Mouse (Mus musculus) CH12.LX (cell line): ENCODE measurements around the gene Erbb2. TPM values are rescaled to one million over a fixed set of nuclear protein-coding genes. Genes with fewer than 3 reads are reported as not detected.

Source experiments
- DNase-seq: peaks from one replicate; pipeline ENCODE4 v3.0.0-alpha.2; 2013; ENCODE audit errors: extremely low read depth
- H3K27ac ChIP-seq: 2 replicates; pipeline ENCODE4 v1.5.1; 2012; ENCODE audit warnings: low read depth, mild to moderate bottlenecking, control low read depth, moderate library complexity; ENCODE audit not compliant: insufficient read depth
- H3K27me3 ChIP-seq: replicated peaks from 2 replicates; pipeline ENCODE3; 2012; ENCODE audit warnings: inconsistent platforms
- H3K36me3 ChIP-seq, 2 experiments: replicated peaks in 1 of 2; 2 replicates each; pipeline versions ENCODE3 to v1.6.1; 2012; ENCODE audit warnings: inconsistent platforms in 1 of 2, low read length in 1 of 2, mild to moderate bottlenecking in 1 of 2, mixed read lengths in 1 of 2, moderate library complexity in 1 of 2; ENCODE audit not compliant: control insufficient read depth in 1 of 2, insufficient read depth in 1 of 2
- H3K4me1 ChIP-seq, 2 experiments: 2 replicates each; pipeline ENCODE4 v1.6.1; 2012; ENCODE audit warnings: inconsistent platforms in 1 of 2, moderate library complexity in 1 of 2; ENCODE audit not compliant: insufficient read depth in 2 of 2, control insufficient read depth in 1 of 2
- H3K4me2 ChIP-seq: 2 replicates; pipeline ENCODE4 v1.6.1; 2012; ENCODE audit warnings: low read depth, mild to moderate bottlenecking, control low read depth; ENCODE audit not compliant: poor library complexity, insufficient read depth, severe bottlenecking
- H3K4me3 ChIP-seq, 3 experiments: fragments of 150-350 bp in 1 of 3; sonication (generic) in 1 of 3; replicated peaks in 1 of 3; 2 replicates each; pipeline versions ENCODE3 to v1.5.1; 2011 to 2012; ENCODE audit warnings: low read depth in 2 of 3, low read length in 2 of 3, mild to moderate bottlenecking in 2 of 3, moderate library complexity in 2 of 3, control low read depth in 1 of 3, improper control_type of control experiment in 1 of 3, inconsistent platforms in 1 of 3, mixed read lengths in 1 of 3; ENCODE audit not compliant: poor library complexity in 1 of 3
- H3K79me2 ChIP-seq: replicated peaks from 2 replicates; pipeline ENCODE4 v1.6.1; 2012; ENCODE audit warnings: mild to moderate bottlenecking, moderate library complexity; ENCODE audit not compliant: control insufficient read depth, poor library complexity, insufficient read depth, severe bottlenecking; ENCODE audit errors: extremely low read depth
- H3K9ac ChIP-seq: 2 replicates; pipeline ENCODE4 v1.6.1; 2012; ENCODE audit warnings: low read depth, mild to moderate bottlenecking, control low read depth, moderate library complexity; ENCODE audit not compliant: insufficient read depth
- H3K9me3 ChIP-seq: replicated peaks from 2 replicates; pipeline ENCODE3; 2012; ENCODE audit warnings: low read length, inconsistent platforms, mixed read lengths
- CHD1 ChIP-seq: IDR thresholded peaks from 2 replicates; pipeline ENCODE4 v1.6.1; 2012; ENCODE audit warnings: low read depth, low read length, improper control_type of control experiment, inconsistent platforms
- CTCF ChIP-seq, 2 experiments: IDR thresholded peaks in 1 of 2; conservative IDR thresholded peaks in 1 of 2; 2 replicates each; pipeline ENCODE4 v1.5.1; 2011 to 2012; ENCODE audit warnings: low read depth in 2 of 2, low read length in 2 of 2, improper control_type of control experiment in 1 of 2, inconsistent platforms in 1 of 2, mild to moderate bottlenecking in 1 of 2, moderate library complexity in 1 of 2
- E2F4 ChIP-seq: IDR thresholded peaks from 2 replicates; pipeline ENCODE4 v1.6.1; 2011; ENCODE audit warnings: low read depth, low read length, improper control_type of control experiment; ENCODE audit not compliant: insufficient replicate concordance
- ELF1 ChIP-seq: IDR thresholded peaks from 2 replicates; pipeline ENCODE4 v1.6.1; 2014; ENCODE audit warnings: low read depth, mild to moderate bottlenecking, inconsistent platforms, low read length, improper control_type of control experiment
- HCFC1 ChIP-seq: IDR thresholded peaks from 2 replicates; pipeline ENCODE4 v1.6.1; 2012; ENCODE audit warnings: low read depth, mild to moderate bottlenecking, inconsistent platforms, low read length, improper control_type of control experiment
- IRF4 ChIP-seq: IDR thresholded peaks from 2 replicates; pipeline ENCODE4 v1.6.1; 2014; ENCODE audit warnings: low read depth, mild to moderate bottlenecking, inconsistent platforms, low read length, improper control_type of control experiment
- JUN ChIP-seq: IDR thresholded peaks from 2 replicates; pipeline ENCODE4 v1.6.1; 2011; ENCODE audit warnings: low read depth, mild to moderate bottlenecking, low read length, improper control_type of control experiment, moderate library complexity; ENCODE audit not compliant: insufficient read depth
- JUND ChIP-seq: conservative IDR thresholded peaks from 2 replicates; pipeline ENCODE4 v1.6.1; 2011; ENCODE audit warnings: low read depth, low read length, improper control_type of control experiment
- KAT2A ChIP-seq: IDR thresholded peaks from 2 replicates; pipeline ENCODE4 v1.6.1; 2012; ENCODE audit warnings: low read length, improper control_type of control experiment, inconsistent platforms; ENCODE audit not compliant: insufficient replicate concordance
- MAFK ChIP-seq: IDR thresholded peaks from 2 replicates; pipeline ENCODE4 v1.6.1; 2011; ENCODE audit warnings: low read length, improper control_type of control experiment; ENCODE audit not compliant: insufficient replicate concordance
- MAX ChIP-seq: IDR thresholded peaks from 2 replicates; pipeline ENCODE4 v1.6.1; 2011; ENCODE audit warnings: low read length, improper control_type of control experiment
- MAZ ChIP-seq: IDR thresholded peaks from 2 replicates; pipeline ENCODE4 v1.6.1; 2012; ENCODE audit warnings: low read depth, mild to moderate bottlenecking, inconsistent platforms, low read length, improper control_type of control experiment, moderate library complexity
- MEF2A ChIP-seq: IDR thresholded peaks from 2 replicates; pipeline ENCODE4 v1.6.1; 2014; ENCODE audit warnings: low read depth, mild to moderate bottlenecking, inconsistent platforms, low read length, improper control_type of control experiment, borderline replicate concordance
- MXI1 ChIP-seq: IDR thresholded peaks from 2 replicates; pipeline ENCODE4 v1.6.1; 2011; ENCODE audit warnings: mild to moderate bottlenecking, low read depth, low read length, improper control_type of control experiment
- MYC ChIP-seq: IDR thresholded peaks from 2 replicates; pipeline ENCODE4 v1.6.1; 2011; ENCODE audit warnings: low read depth, mild to moderate bottlenecking, improper control_type of control experiment, low read length
- NELFE ChIP-seq: IDR thresholded peaks from 2 replicates; pipeline ENCODE4 v1.6.1; 2011; ENCODE audit warnings: low read depth, low read length, improper control_type of control experiment
- NRF1 ChIP-seq: IDR thresholded peaks from 2 replicates; pipeline ENCODE4 v1.6.1; 2014; ENCODE audit warnings: low read depth, mild to moderate bottlenecking, inconsistent platforms, low read length, improper control_type of control experiment, moderate library complexity
- PAX5 ChIP-seq: IDR thresholded peaks from 2 replicates; pipeline ENCODE4 v1.6.1; 2012; ENCODE audit warnings: low read length, inconsistent platforms, mixed read lengths
- POLR2A ChIP-seq: IDR thresholded peaks from 2 replicates; pipeline ENCODE4 v1.6.1; 2011; ENCODE audit warnings: low read depth, mild to moderate bottlenecking, improper control_type of control experiment, low read length
- POLR2AphosphoS2 ChIP-seq: IDR thresholded peaks from 2 replicates; pipeline ENCODE4 v1.6.1; 2011; ENCODE audit warnings: low read depth, low read length, improper control_type of control experiment
- RAD21 ChIP-seq: IDR thresholded peaks from 2 replicates; pipeline ENCODE4 v1.6.1; 2011; ENCODE audit warnings: low read depth, mild to moderate bottlenecking, low read length, improper control_type of control experiment, moderate library complexity
- TCF12 ChIP-seq: IDR thresholded peaks from 2 replicates; pipeline ENCODE4 v1.6.1; 2014; ENCODE audit warnings: low read depth, mild to moderate bottlenecking, inconsistent platforms, low read length, improper control_type of control experiment
- UBTF ChIP-seq: IDR thresholded peaks from 2 replicates; pipeline ENCODE4 v1.6.1; 2012; ENCODE audit warnings: low read depth, mild to moderate bottlenecking, inconsistent platforms, low read length, improper control_type of control experiment, moderate library complexity
- ZC3H11A ChIP-seq: IDR thresholded peaks from 2 replicates; pipeline ENCODE4 v1.6.1; 2012; ENCODE audit warnings: low read depth, mild to moderate bottlenecking, inconsistent platforms, low read length, improper control_type of control experiment
- ZKSCAN1 ChIP-seq: IDR thresholded peaks from 2 replicates; pipeline ENCODE4 v1.6.1; 2012; ENCODE audit warnings: low read depth, inconsistent platforms, low read length, improper control_type of control experiment, borderline replicate concordance
- ZNF384 ChIP-seq: IDR thresholded peaks from 2 replicates; pipeline ENCODE4 v1.6.1; 2012; ENCODE audit warnings: low read depth, low read length, improper control_type of control experiment, inconsistent platforms
- dilution Hi-C: fragments of 300-500 bp; cut with MboI; formaldehyde crosslinking; loops from 2 replicates; pipeline ENCODE4 v1.14.3; 2020; ENCODE audit warnings: low sequenced_read_pairs; ENCODE audit not compliant: extremely low pct_unique_long_range_greater_than_20kb, extremely low pct_ligation_motif_present
- in situ Hi-C: fragments of 300-500 bp; cut with MboI; formaldehyde crosslinking; loops from 3 replicates; pipeline ENCODE4 v1.14.3; 2019; ENCODE audit warnings: low sequenced_read_pairs, low pct_ligation_motif_present, low pct_unique_long_range_greater_than_20kb, mixed read lengths
- polyA plus RNA-seq: library from polyadenylated mRNA; unstranded; fragments of >175 nt; gene quantifications from 2 replicates; pipeline ENCODE4 v1.2.1, GENCODE M21; 2012; ENCODE audit warnings: low read depth; ENCODE audit not compliant: insufficient read length
- total RNA-seq, 2 experiments: library from RNA; depleted of rRNA; stranded (reverse); fragments of 300-350 nt in 1 of 2; fragments of >200 nt in 1 of 2; gene quantifications; 2 replicates each; pipeline ENCODE4 v1.2.3; 2012 to 2014

Gene Erbb2
- total and polyA plus RNA-seq, 3 experiments, result 0.06 to 0.17 TPM; not detected in 1

- Histone ChIP-seq H3K36me3 (no peaks in the 10 kb centered on the region), H3K4me2 (no peak overlapping the region), H3K4me1 (peaks cover 18 to 33% of the 10 kb centered on the region in 2 experiments), H3K9ac (no peak overlapping the region), H3K79me2 (no peaks in the 10 kb centered on the region), H3K27me3 (no peaks in the 10 kb centered on the region), H3K9me3 (peaks cover 6% of the 10 kb centered on the region), H3K4me3 (no peak overlapping the region), H3K27ac (no peak overlapping the region)
- dilution Hi-C loops (no loop called here), in situ Hi-C loops (loop anchor here (5.0 kb wide), 1 partner anchor 88 kb away; the partner anchor contains the start of gene Stard3)
- DNase-seq, result no peak
- no peak for TF ChIP-seq NELFE
- no peak for TF ChIP-seq MAZ
- no peak for TF ChIP-seq ZNF384
- TF ChIP-seq POLR2AphosphoS2, result no peak
- no peak for TF ChIP-seq JUN
- TF ChIP-seq ZKSCAN1, result no peak
- no peak for TF ChIP-seq RAD21
- TF ChIP-seq MYC, result no peak
- TF ChIP-seq CHD1, result no peak
- no peak for TF ChIP-seq KAT2A
- TF ChIP-seq UBTF, result no peak
- TF ChIP-seq MXI1, result no peak
- no peak for TF ChIP-seq HCFC1
- no peak for TF ChIP-seq PAX5
- no peak for TF ChIP-seq MAX
- no peak for TF ChIP-seq TCF12
- TF ChIP-seq E2F4, result no peak
- TF ChIP-seq MAFK, result no peak
- TF ChIP-seq NRF1, result no peak
- no peak for TF ChIP-seq POLR2A
Measured at GRCm38 (mm10) chr11:98445238-98445637, 33.0 kb downstream of the Erbb2 start.

- no peak overlapping the region for H3K4me2 ChIP-seq
- H3K4me1 ChIP-seq, result peaks cover 18 to 37% of the 10 kb centered on the region in 2 experiments
- no peak overlapping the region for H3K9ac ChIP-seq
- H3K79me2 ChIP-seq, result no peaks in the 10 kb centered on the region
- H3K4me3 ChIP-seq, result no peak overlapping the region
- no peak for DNase-seq
- no peaks in the 10 kb centered on the region for H3K27me3 ChIP-seq
- TF ChIP-seq E2F4, result no peak
- no peak for TF ChIP-seq JUN
- TF ChIP-seq ELF1, result no peak
- no peak for TF ChIP-seq KAT2A
- TF ChIP-seq MAFK, result no peak
- TF ChIP-seq ZC3H11A, result no peak
- no peak for TF ChIP-seq JUND
- TF ChIP-seq CHD1, result no peak
- no peak for TF ChIP-seq ZKSCAN1
- no peak for TF ChIP-seq IRF4
- TF ChIP-seq RAD21, result no peak
- TF ChIP-seq MYC, result no peak
- TF ChIP-seq MXI1, result no peak
- TF ChIP-seq MAZ, result no peak
- TF ChIP-seq CTCF (conservative IDR thresholded peaks at IDR 0.05 in 1 of 2, IDR thresholded peaks at IDR 0.05 in 1 of 2; ENCODE audit: low read depth in 2 of 2, low read length in 2 of 2), result no peak
- TF ChIP-seq POLR2A, result no peak
- no peak for TF ChIP-seq POLR2AphosphoS2
- no peak for TF ChIP-seq NRF1
- TF ChIP-seq MEF2A, result no peak
- no peak for TF ChIP-seq TCF12
- dilution Hi-C loops (no loop called here), in situ Hi-C loops (loop anchor here (5.0 kb wide), 1 partner anchor 88 kb away; the partner anchor contains the start of gene Stard3)
- no peaks in the 10 kb centered on the region for H3K36me3 ChIP-seq
- peaks cover 6% of the 10 kb centered on the region for H3K9me3 ChIP-seq
- no peak overlapping the region for H3K27ac ChIP-seq
Measured at GRCm38 (mm10) chr11:98445679-98446078, 33.4 kb downstream of the Erbb2 start.
